Mouse (Mus musculus) forebrain, embryonic 10.5 days (tissue): ENCODE results near the gene Nt5dc1. TPM values are rescaled to one million over a fixed set of nuclear protein-coding genes. Genes with fewer than 3 reads are reported as not detected.

ENCODE experiments used
- DNase-seq: peaks from one replicate; pipeline ENCODE4 v3.0.0-alpha.2; 2017; ENCODE audit warnings: low spot score; ENCODE audit errors: extremely low spot score
- H3K27ac ChIP-seq: fragments of 300-500 bp; sonication (generic); 2 replicates; pipeline ENCODE4 v1.5.1; 2016; ENCODE audit warnings: mild to moderate bottlenecking
- H3K27me3 ChIP-seq: fragments of 300-500 bp; sonication (generic); 2 replicates; pipeline ENCODE4 v1.6.1; 2016; ENCODE audit warnings: mild to moderate bottlenecking; ENCODE audit not compliant: poor library complexity, severe bottlenecking
- H3K36me3 ChIP-seq: fragments of 300-500 bp; sonication (generic); replicated peaks from 2 replicates; pipeline ENCODE4 v1.6.1; 2016; ENCODE audit warnings: mild to moderate bottlenecking, moderate library complexity
- H3K4me1 ChIP-seq: fragments of 300-500 bp; sonication (generic); 2 replicates; pipeline ENCODE4 v1.6.1; 2016
- H3K4me3 ChIP-seq: fragments of 300-500 bp; sonication (generic); 2 replicates; pipeline ENCODE4 v1.5.1; 2016; ENCODE audit warnings: mild to moderate bottlenecking, moderate library complexity
- H3K9me3 ChIP-seq: fragments of 300-500 bp; sonication (generic); 2 replicates; pipeline ENCODE4 v1.6.1; 2016; ENCODE audit warnings: mild to moderate bottlenecking, moderate library complexity
- WGBS: fragments of 180-500 bp; shearing (Covaris S2); methylation state at CpG from one replicate; pipeline ENCODE4 v1.1.7; 2016; 5-methylcytosine and 5-hydroxymethylcytosine counted together
- polyA plus RNA-seq: library from polyadenylated mRNA; unstranded; fragments of >200 nt; fragmentation: Nextera tagmentation; extraction: Ambion mirVana; gene quantifications from 2 replicates; pipeline ENCODE4 v1.2.1, GENCODE M21; 2016

The Nt5dc1 gene
- polyA plus RNA-seq, 1 experiment from 2014 or later, result 8.8 TPM

DNA sequence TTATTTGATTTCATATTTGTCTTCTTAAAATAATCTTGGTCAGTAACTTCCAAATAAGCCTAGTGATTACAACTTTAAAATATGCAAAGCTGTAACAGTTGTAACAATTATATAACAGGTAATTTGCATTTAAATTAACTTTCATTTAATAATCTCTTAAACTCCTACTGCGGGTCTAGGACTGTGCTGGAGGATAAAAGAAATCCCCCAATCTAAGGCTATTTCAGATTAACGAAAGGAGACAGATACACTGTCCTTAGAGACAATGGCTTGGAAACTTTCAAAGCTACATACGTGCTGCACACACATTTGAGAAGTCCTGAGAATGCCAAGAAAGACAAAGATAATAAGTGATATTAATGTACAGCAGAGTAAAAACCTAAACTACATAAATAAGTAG is 60.1 kb downstream of the Nt5dc1 start:
- DNase-seq, result no peak
- Histone ChIP-seq H3K27me3 (no peaks in the 10 kb centered on the region), H3K36me3 (no peaks in the 10 kb centered on the region), H3K27ac (no peak overlapping the region), H3K9me3 (no peaks in the 10 kb centered on the region), H3K4me3 (no peak overlapping the region), H3K4me1 (no peaks in the 10 kb centered on the region)
- WGBS, result 84% methylated on average over 3 of the region's 3 CpGs

DNA sequence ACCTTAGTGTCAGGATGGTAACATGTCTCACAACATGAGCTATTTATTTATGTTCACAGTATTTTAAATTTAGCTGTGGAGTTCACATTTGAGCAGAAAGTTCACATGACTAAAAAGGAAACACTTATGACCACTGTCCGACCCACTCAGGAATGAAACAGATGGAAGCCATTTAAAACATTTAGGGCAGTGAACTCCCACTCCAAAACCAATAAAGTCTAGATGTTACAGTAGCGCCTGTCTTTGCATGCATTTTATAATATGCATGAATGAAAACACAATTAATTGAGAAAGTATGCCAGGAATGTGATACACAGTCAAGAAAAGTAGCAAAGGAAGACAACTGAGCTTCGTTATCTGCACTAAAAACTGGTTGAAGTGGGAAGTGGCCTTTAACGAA is 66.2 kb downstream of the Nt5dc1 start:
- no peaks in the 10 kb centered on the region for H3K4me1 ChIP-seq
- H3K27ac ChIP-seq, result no peak overlapping the region
- no peaks in the 10 kb centered on the region for H3K9me3 ChIP-seq
- no peak overlapping the region for H3K4me3 ChIP-seq
- 84% methylated on average over 4 of the region's 4 CpGs for WGBS
- no peaks in the 10 kb centered on the region for H3K27me3 ChIP-seq
- no peak for DNase-seq
- H3K36me3 ChIP-seq, result no peaks in the 10 kb centered on the region

DNA sequence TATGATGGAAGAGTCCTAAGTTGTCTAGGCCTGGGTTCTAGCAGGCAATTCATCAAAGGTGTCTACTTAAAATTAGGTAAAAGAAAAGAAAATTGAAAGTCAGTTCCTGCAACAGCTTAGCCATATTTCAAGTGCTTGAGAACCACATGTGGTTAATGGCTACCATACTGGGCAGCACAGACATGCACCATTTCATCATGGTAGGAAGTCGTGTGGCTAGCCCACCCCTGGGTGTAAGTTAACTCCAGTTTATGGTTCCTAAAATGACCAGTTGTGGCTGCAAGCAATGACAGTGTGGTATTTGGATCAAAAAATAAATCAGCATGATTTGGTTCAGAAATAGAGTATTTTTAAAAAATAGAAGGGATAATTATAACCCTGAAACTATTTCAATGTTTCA is 76.5 kb downstream of the Nt5dc1 start:
- WGBS, result 89% methylated on average over 1 of the region's 1 CpGs
- no peaks in the 10 kb centered on the region for H3K4me1 ChIP-seq
- no peak overlapping the region for H3K4me3 ChIP-seq
- DNase-seq, result no peak
- no peak overlapping the region for H3K27ac ChIP-seq
- no peaks in the 10 kb centered on the region for H3K36me3 ChIP-seq
- no peaks in the 10 kb centered on the region for H3K27me3 ChIP-seq
- no peaks in the 10 kb centered on the region for H3K9me3 ChIP-seq

DNA sequence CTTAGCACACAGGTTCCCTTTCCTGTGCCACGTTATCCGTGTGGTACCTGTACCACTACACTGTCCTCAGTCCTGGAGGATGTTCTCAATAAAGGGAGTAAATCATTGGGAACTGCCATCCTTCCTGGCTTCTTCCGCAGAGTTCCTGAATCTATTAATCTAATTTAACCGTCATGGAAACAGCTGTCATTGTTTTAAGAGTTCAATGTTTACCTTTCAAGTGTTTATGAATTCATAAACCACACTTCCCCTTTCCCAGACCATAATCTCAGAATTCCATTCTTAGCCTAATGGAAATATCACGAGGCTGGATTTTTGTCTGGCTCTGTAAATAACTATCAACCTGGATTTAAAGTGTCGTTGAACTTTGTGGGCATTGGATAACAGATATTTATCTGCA is 77.3 kb downstream of the Nt5dc1 start:
- no peak for DNase-seq
- H3K36me3 ChIP-seq, result no peaks in the 10 kb centered on the region
- H3K9me3 ChIP-seq, result no peaks in the 10 kb centered on the region
- H3K27ac ChIP-seq, result no peak overlapping the region
- H3K4me1 ChIP-seq, result no peaks in the 10 kb centered on the region
- no peak overlapping the region for H3K4me3 ChIP-seq
- WGBS, result 84% methylated on average over 6 of the region's 6 CpGs
- H3K27me3 ChIP-seq, result no peaks in the 10 kb centered on the region

DNA sequence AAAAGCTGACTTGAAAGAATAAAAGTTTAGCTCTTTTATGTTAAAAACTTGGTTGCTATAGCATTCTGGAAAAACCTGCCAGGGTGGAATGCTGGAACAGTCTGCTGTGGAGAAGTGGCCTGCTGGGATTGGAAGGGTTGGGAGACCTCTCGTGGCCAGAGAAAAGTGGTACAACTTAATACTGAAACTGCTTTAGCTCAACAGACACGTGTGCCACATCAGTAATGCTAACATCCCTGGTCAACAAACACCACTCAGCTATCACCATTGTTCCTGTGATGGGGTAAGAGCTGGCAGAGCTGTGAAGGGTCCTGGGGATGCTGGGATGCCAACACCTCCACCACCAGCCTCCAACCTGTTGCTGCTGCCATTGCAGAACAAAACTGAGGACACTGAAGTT is 90.0 kb downstream of the Nt5dc1 start:
- DNase-seq, result no peak
- H3K27ac ChIP-seq, result no peak overlapping the region
- no peaks in the 10 kb centered on the region for H3K36me3 ChIP-seq
- no peaks in the 10 kb centered on the region for H3K4me1 ChIP-seq
- H3K9me3 ChIP-seq, result no peaks in the 10 kb centered on the region
- H3K27me3 ChIP-seq, result no peaks in the 10 kb centered on the region
- H3K4me3 ChIP-seq, result no peak overlapping the region
- WGBS, result 11% methylated on average over 2 of the region's 2 CpGs

DNA sequence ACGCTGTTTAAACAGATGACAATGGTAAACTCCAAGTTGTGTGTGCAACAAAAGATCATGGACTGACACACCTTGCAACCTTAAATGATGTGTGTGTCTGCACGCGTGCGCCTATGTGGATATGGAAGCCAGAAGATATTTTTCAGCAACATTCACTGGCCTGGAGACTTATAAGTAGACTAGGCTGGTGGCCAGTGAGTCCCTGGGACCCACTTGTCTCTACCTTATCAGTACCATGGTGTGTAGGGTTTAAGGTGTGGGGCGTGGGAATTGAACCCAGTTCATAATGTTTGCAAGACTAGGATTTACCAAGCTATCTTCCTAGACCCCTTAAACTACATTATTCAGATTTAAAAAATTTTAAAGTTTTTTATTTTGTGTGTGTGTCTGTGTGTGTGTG is 91.2 kb downstream of the Nt5dc1 start:
- H3K4me3 ChIP-seq, result no peak overlapping the region
- no peak for DNase-seq
- no peaks in the 10 kb centered on the region for H3K4me1 ChIP-seq
- no peaks in the 10 kb centered on the region for H3K9me3 ChIP-seq
- no peaks in the 10 kb centered on the region for H3K36me3 ChIP-seq
- 72% methylated on average over 5 of the region's 5 CpGs for WGBS
- H3K27me3 ChIP-seq, result no peaks in the 10 kb centered on the region
- H3K27ac ChIP-seq, result no peak overlapping the region

DNA sequence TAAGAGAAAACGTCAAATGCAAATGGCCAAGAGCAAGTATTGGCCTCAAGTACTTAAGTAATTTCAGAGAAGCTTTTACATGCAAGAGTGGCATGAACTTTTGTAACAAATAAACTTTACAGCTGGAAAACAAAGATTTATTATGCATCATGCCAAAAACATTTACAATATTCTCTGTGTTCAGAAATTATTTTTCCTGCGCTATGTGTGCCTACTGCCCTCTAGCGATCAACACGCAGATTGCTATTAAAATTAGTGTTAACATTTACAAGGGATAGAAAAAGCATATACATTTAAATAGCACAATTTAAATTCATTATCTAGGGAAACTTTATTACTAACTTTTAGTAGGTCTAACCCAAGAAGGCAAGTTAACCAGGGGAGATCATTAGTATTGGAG is 91.7 kb downstream of the Nt5dc1 start:
- no peak for DNase-seq
- no peak overlapping the region for H3K27ac ChIP-seq
- 26% methylated on average over 4 of the region's 4 CpGs for WGBS
- no peaks in the 10 kb centered on the region for H3K9me3 ChIP-seq
- no peaks in the 10 kb centered on the region for H3K4me1 ChIP-seq
- no peaks in the 10 kb centered on the region for H3K36me3 ChIP-seq
- no peaks in the 10 kb centered on the region for H3K27me3 ChIP-seq
- H3K4me3 ChIP-seq, result no peak overlapping the region

DNA sequence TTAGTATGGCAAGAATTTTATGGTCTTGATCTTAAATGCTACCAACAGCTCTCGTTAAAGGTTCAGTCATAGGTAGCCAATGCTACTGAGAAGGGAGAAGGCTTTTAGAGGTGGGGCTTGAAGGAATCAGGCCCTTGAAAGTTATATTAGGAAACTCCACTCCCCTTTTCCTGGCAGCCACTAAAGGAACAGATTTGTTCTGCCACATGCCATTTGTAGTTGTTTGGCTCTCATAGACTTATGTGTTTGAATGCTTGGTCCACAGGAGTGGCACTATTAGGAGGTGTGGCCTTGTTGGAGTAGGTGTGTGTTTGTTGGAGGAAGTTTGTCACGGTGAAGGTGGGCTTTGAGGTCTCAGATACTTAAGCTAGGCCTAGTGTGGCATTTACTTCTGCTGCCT is 97.5 kb downstream of the Nt5dc1 start:
- Histone ChIP-seq H3K27me3 (no peaks in the 10 kb centered on the region), H3K4me1 (peaks cover 19% of the 10 kb centered on the region), H3K4me3 (no peak overlapping the region), H3K27ac (no peak overlapping the region), H3K36me3 (no peaks in the 10 kb centered on the region), H3K9me3 (no peaks in the 10 kb centered on the region)
- DNase-seq, result no peak
- 88% methylated on average over 2 of the region's 2 CpGs for WGBS

DNA sequence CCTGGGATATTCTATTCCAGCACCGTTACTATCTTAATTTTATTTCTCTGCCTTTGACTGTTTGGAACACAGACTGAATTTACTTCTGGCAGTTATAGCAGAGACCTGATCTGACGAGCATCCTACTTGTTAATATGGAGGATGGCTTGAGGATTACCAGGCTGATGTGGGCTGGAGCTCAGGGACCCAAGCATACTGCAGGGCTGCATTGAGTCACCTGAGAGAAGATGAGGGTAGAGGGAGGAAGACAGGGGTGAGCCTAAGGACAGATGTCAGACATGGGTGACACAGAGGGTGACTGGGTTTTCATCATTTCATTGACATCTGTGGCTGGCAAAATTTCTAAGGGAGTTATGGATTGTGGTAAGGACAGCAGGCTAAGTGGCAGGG is 101.1 kb downstream of the Nt5dc1 start:
- Histone ChIP-seq H3K4me1 (peaks cover 21% of the 10 kb centered on the region), H3K36me3 (no peaks in the 10 kb centered on the region), H3K27me3 (no peaks in the 10 kb centered on the region), H3K9me3 (no peaks in the 10 kb centered on the region), H3K27ac (peak overlapping the region; percentile 85), H3K4me3 (peak overlapping the region; percentile 35; the same call in 1 of the 2 replicates)
- no peak for DNase-seq
- WGBS, result 27% methylated on average over 2 of the region's 2 CpGs

DNA sequence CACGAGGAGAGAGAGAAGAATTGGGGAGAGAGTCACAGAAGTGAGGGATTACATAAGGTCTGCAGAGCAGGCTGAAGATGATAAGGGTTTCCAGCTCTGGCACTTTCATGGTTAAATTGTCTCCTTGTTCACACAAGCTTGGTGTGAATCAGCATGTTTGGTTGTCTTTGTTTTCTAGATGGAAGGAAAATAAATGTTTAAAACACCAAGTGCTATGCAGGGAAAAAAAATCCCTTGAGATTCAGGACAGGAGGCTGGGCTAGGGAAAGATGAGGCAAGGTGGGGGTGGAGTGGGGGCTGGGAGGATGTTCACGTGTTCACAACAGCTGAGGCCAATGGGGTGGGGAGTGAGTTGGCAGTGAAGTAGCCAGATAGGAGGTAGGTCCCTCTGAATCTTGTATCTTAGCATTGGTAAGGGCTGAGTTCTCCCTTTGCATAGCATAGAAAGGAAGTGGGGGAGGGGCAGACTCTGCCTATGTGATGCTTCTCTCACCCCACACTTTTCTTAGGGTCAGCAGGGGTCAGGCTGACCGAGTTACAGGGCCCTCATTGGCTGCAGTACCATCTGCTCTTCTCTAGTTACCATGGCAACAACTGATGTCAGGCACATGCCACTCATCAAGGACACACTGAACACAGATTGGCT is 101.7 kb downstream of the Nt5dc1 start:
- 1% methylated on average over 3 of the region's 3 CpGs for WGBS
- peaks cover 21% of the 10 kb centered on the region for H3K4me1 ChIP-seq
- H3K4me3 ChIP-seq, result peak overlapping the region; percentile 35
- peak; percentile 53 for DNase-seq
- no peaks in the 10 kb centered on the region for H3K9me3 ChIP-seq
- H3K36me3 ChIP-seq, result no peaks in the 10 kb centered on the region
- no peaks in the 10 kb centered on the region for H3K27me3 ChIP-seq
- H3K27ac ChIP-seq, result peak overlapping the region; percentile 85

DNA sequence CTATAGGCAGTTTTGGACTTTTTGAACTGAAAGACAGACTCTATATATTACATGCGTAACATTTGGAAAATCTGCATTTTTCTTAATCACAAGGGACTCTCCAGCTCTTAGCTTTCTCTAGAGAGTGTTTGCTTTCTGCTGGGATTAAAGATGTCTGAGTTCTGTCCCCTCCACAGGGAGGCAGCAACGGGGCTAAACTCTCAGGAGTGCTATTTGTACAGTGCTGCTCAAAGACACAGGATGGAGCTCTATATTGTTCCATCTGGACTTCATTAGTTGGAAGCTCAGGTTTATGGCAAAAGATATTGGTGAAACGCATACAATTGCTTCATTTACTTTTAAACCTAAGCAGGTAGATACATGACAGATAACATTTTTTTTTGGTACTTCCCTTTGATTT is 105.8 kb downstream of the Nt5dc1 start:
- 76% methylated on average over 3 of the region's 3 CpGs for WGBS
- no peak for DNase-seq
- Histone ChIP-seq H3K36me3 (no peaks in the 10 kb centered on the region), H3K27me3 (no peaks in the 10 kb centered on the region), H3K9me3 (no peaks in the 10 kb centered on the region), H3K27ac (no peak overlapping the region), H3K4me3 (no peak overlapping the region), H3K4me1 (peaks cover 20% of the 10 kb centered on the region)

DNA sequence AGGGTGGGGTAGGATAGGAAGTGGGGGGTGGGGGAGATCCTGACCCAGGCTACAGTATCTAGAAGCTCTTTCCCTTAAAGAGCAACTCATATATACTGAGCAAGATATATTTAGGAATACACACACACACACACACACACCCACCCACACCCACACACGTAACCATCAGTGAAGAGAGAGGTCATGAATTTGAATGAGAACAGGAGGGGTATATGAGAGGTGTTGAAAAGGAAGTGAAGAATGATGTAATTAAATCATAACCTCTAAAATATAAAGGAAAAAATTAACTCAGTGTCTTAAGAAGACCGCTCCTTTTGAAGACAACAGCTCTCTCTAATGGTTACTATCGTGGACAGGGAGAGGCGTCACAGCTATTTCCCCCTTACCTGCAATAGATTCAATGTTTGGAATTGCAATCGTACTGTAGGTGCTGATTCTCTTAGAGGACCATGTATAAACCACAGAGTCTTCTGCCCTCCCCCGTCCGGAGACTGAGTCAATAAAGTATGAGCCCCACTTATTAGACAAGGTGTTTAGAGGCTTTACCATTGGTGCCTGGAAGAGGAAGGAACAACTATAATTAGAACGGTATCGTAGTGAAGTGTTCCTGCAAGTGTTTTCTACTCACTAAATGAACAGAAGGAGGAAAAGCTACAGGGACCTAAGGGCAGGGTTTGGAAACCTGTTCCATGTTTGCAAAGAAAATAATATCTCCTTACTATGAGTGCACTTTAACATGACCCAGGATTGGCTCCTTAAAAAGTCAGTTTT is 108.3 kb downstream of the Nt5dc1 start:
- H3K27me3 ChIP-seq, result no peaks in the 10 kb centered on the region
- H3K27ac ChIP-seq, result no peak overlapping the region
- no peaks in the 10 kb centered on the region for H3K9me3 ChIP-seq
- WGBS, result 93% methylated on average over 9 of the region's 9 CpGs
- no peak overlapping the region for H3K4me3 ChIP-seq
- H3K4me1 ChIP-seq, result no peaks in the 10 kb centered on the region
- no peaks in the 10 kb centered on the region for H3K36me3 ChIP-seq
- DNase-seq, result no peak

DNA sequence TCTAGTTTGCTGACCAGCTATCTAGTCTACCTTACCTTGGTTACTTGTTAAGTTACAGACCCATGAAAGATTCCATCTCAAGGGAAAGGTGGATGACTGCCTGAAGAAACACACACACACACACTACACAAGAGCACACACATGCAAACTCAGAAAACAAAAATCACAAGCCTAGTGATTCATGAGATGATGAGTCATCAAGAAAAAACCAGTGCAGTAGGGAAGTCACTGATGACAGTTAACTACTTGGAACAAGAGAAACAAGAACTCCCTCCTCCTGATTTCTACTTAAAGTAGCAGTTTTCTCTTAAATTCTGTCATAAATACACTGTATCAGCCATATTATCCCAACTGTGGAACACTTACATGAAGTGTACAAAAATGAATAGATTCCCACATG is 111.3 kb downstream of the Nt5dc1 start:
- Histone ChIP-seq H3K4me3 (no peak overlapping the region), H3K27me3 (no peaks in the 10 kb centered on the region), H3K27ac (no peak overlapping the region), H3K9me3 (no peaks in the 10 kb centered on the region), H3K4me1 (no peaks in the 10 kb centered on the region), H3K36me3 (no peaks in the 10 kb centered on the region; the same call in 1 of the 2 replicates)
- no peak for DNase-seq
